Mouse (Mus musculus): ENCODE data around the gene Rnase12. TPM values are rescaled to one million over a fixed set of nuclear protein-coding genes. Genes with fewer than 3 reads are reported as not detected.
A peak's percentile ranks its signal among the peaks of the same experiment; 100 is the strongest.

Rnase12 gene
- total RNA-seq, 2 experiments from 2014 or later: not detected

- DNase-seq (ENCODE audit: low spot score in 2 of 2): peak; percentile 82 to 85
- intact Hi-C loops (cut with DNase I): loop anchor here (1.0 kb wide), 1 partner anchor 23 kb away; no protein-coding TSS in a partner anchor
Measured at GRCm38 (mm10) chr14:51088166-51088969, 30.9 kb upstream of the Rnase12 start.

- no peak for DNase-seq (ENCODE audit: low spot score in 2 of 2)
- intact Hi-C loops (cut with DNase I): loop anchor here (1.0 kb wide), 1 partner anchor 22 kb away; no protein-coding TSS in a partner anchor
Measured at GRCm38 (mm10) chr14:51087762-51088161, 30.3 kb upstream of the Rnase12 start.

- intact Hi-C loops (cut with DNase I): no loop called here
- DNase-seq (ENCODE audit: low spot score in 2 of 2): no peak
Measured at GRCm38 (mm10) chr14:51085911-51086310, 28.4 kb upstream of the Rnase12 start.

- no peak for DNase-seq (ENCODE audit: low spot score in 2 of 2)
- intact Hi-C loops (cut with DNase I): no loop called here
Measured at GRCm38 (mm10) chr14:51085086-51085485, 27.6 kb upstream of the Rnase12 start.

GRCm38 (mm10) chr14:51083805-51084204 lies 26.3 kb upstream of the Rnase12 start:
- DNase-seq (ENCODE audit: low spot score in 2 of 2): no peak
- intact Hi-C loops (cut with DNase I): no loop called here

- DNase-seq (ENCODE audit: low spot score in 2 of 2): peak; percentile 38 to 65
- intact Hi-C loops (cut with DNase I): no loop called here
Measured at GRCm38 (mm10) chr14:51082599-51083581, 25.4 kb upstream of the Rnase12 start.

GRCm38 (mm10) chr14:51081035-51081434 lies 23.6 kb upstream of the Rnase12 start:
- DNase-seq (ENCODE audit: low spot score in 2 of 2): no peak
- intact Hi-C loops (cut with DNase I): no loop called here

- intact Hi-C loops (cut with DNase I): no loop called here
- no peak for DNase-seq (ENCODE audit: low spot score in 2 of 2)
Measured at GRCm38 (mm10) chr14:51079180-51079579, 21.7 kb upstream of the Rnase12 start.

GRCm38 (mm10) chr14:51074335-51074734 lies 16.9 kb upstream of the Rnase12 start, which contains the start of gene Olfr750:
Gene Olfr750 (minus strand): TSS chr14:51074435.
- DNase-seq (ENCODE audit: low spot score in 2 of 2): no peak
- intact Hi-C loops (cut with DNase I): no loop called here

- intact Hi-C loops (cut with DNase I): no loop called here
- DNase-seq (ENCODE audit: low spot score in 2 of 2): no peak
Measured at GRCm38 (mm10) chr14:51069617-51070016, 12.2 kb upstream of the Rnase12 start.

- no peak for DNase-seq (ENCODE audit: low spot score in 2 of 2)
- intact Hi-C loops (cut with DNase I): no loop called here
Measured at GRCm38 (mm10) chr14:51068956-51069355, 11.5 kb upstream of the Rnase12 start.

- intact Hi-C loops (cut with DNase I): loop anchor here (5.0 kb wide), 1 partner anchor 83 kb away; no protein-coding TSS in a partner anchor
Measured at GRCm38 (mm10) chr14:51060761-51061160, 3.3 kb upstream of the Rnase12 start.

GRCm38 (mm10) chr14:51054243-51055237 lies 2.9 kb downstream of the Rnase12 start:
- intact Hi-C loops (cut with DNase I): no loop called here
- DNase-seq (ENCODE audit: low spot score in 2 of 2): no peak

More at GRCm38 (mm10) chr14:51060761-51061160, 3.3 kb upstream of the Rnase12 start:
- DNase-seq (ENCODE audit: low spot score in 2 of 2): no peak

- intact Hi-C loops (cut with DNase I): no loop called here
- no peak for DNase-seq (ENCODE audit: low spot score in 2 of 2)
Measured at GRCm38 (mm10) chr14:51053176-51053575, 4.3 kb downstream of the Rnase12 start.

GRCm38 (mm10) chr14:51051941-51052340 lies 5.5 kb downstream of the Rnase12 start:
- intact Hi-C loops (cut with DNase I): no loop called here
- DNase-seq (ENCODE audit: low spot score in 2 of 2): no peak

GRCm38 (mm10) chr14:51050063-51050462 lies 7.4 kb downstream of the Rnase12 start, which contains the start of gene Rnase11:
Gene Rnase11 (minus strand): TSS chr14:51050163.
- no peak for DNase-seq (ENCODE audit: low spot score in 2 of 2)
- intact Hi-C loops (cut with DNase I): no loop called here

- intact Hi-C loops (cut with DNase I): no loop called here
Measured at GRCm38 (mm10) chr14:51047846-51048245, 9.6 kb downstream of the Rnase12 start.

GRCm38 (mm10) chr14:51041769-51042168 lies 15.7 kb downstream of the Rnase12 start, which contains the start of gene Rnase9:
Gene Rnase9 (minus strand): TSS chr14:51041869.
- DNase-seq (ENCODE audit: low spot score in 2 of 2): no peak
- intact Hi-C loops (cut with DNase I): no loop called here

More at GRCm38 (mm10) chr14:51047846-51048245, 9.6 kb downstream of the Rnase12 start:
- no peak for DNase-seq (ENCODE audit: low spot score in 2 of 2)

GRCm38 (mm10) chr14:51036214-51036613 lies 21.2 kb downstream of the Rnase12 start:
- no peak for DNase-seq (ENCODE audit: low spot score in 2 of 2)
- intact Hi-C loops (cut with DNase I): no loop called here

Data from left cerebral cortex, postnatal 36 days (tissue).